Mouse (Mus musculus): ENCODE data around the gene 2310061I04Rik.

Gene 2310061I04Rik

DNA sequence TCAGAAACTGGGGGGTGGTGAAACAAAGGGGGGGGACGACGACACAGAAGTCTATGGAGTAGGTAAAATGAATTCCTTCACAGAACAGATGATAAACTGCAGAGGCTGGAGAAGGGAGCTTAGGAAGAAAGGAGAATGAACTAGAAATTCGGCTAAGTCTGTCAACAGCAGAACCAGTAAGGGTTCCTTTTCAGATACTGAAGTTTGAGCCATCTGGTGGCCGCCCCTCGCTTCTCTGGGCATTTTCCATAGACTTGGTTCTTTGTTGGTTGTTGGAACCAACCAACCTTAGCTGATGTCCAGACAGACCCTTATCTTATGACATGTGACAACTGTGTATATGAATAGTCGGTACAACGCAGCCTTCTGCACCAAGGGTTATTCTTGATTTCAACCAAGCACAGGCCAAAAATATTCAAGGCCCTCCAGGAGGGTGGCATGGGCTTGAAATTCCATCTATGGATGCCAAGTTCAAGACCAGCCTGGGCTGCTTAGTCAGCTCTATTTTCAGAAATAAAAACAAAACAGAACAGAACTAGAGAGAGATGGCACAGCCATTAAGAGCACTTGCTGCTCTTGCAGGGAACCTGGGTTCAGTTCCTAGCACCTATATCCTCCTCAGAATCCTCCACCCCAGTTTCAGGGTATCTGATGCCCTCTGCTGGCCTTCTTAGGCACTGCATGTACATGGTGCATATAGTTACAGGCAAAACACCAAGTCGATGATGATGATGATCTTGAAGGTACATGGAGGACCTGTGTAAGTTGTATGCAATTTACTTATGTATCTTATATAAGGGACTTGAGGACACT is 26.1 kb downstream of the 2310061I04Rik start:
- intact Hi-C loops (cut with DNase I) = loop anchor here (5.0 kb wide), 2 partner anchors 36 to 134 kb away; no protein-coding TSS in a partner anchor

DNA sequence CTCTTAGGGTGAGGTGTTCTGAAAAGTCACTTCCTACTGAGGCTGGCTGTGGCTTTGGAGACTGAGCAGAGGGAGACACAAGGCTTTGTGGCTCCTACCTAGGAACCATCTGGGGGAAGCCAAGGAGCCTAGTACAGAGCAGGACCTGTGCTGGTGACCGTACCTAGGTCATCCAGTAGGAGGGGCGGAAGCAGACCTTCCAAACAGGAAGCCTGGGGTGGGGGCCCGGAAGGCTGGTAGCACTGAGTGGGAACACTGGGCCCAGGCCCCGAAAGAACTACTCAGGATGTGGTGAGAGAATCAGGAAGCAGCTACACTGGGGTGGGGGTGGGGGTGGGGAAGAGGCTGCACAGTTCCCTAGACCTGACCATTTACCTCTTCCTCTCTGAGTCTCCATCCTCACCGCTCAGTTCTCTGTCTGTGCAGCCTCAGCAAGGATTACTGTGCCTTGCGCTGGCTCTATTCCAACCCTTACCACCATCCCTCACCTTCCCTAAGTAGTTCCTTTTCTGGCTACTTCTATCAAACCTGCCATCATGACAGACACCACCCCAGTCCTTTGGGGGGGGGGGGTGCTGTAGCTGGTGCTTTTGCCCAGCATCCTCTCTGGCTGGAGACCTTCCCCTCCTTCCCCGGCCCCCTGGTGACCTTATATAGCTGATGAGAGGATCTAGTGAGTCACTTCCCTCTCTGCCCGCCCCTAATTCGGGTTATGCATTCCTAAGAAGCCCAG is 26.9 kb downstream of the 2310061I04Rik start:
- intact Hi-C loops (cut with DNase I) = loop anchor here (5.0 kb wide), 2 partner anchors 37 to 133 kb away; no protein-coding TSS in a partner anchor

- intact Hi-C loops (cut with DNase I) = loop anchor here (5.0 kb wide), 2 partner anchors 38 to 132 kb away; no protein-coding TSS in a partner anchor
Measured at GRCm38 (mm10) chr17:35869346-35870067, 27.7 kb downstream of the 2310061I04Rik start.

GRCm38 (mm10) chr17:35868961-35869345 is 28.3 kb downstream of the 2310061I04Rik start:
- intact Hi-C loops (cut with DNase I) = no loop called here

- intact Hi-C loops (cut with DNase I) = no loop called here
Measured at GRCm38 (mm10) chr17:35868165-35868820, 28.9 kb downstream of the 2310061I04Rik start.

DNA sequence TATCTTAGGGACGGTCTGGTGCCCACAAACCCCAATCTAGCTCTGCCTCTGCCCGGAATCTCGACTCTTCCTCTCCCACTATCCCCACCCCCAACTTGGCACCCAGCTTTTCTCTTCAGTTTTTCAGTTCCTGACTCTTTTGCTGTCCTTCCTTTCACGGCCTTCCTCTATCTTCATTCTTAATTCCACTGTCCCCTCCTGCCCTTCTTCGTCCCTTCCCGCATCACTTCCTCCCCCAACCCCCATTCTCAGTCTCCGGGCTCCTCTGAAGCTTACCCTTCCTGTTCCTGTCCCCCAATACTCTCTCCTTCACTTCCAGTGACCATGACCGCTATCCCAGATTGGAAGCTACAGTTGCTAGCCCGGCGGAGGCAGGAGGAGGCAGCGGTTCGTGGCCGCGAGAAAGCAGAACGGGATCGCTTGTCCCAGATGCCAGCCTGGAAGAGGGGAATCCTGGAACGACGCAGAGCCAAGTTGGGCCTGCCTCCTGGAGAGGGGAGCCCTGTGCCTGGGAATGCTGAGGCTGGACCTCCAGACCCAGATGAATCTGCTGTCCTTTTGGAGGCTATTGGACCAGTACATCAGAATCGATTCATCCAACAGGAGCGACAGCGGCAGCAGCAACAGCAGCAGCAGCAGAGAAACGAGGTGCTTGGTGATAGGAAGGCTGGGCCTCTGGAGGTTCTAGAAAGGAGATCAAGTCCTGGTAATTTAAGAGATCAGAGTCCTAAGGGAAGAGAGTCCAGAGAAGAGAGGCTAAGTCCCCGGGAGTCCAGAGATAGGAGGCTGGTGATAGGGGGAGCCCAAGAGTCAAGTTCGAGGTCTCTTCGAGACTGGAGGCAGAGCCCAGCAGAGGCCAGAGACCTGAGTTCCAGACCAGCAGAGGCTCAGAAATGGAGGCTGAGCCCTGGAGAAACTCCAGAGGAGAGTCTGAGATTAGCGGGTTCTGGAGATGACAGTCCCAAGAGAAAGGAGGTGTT is 30.0 kb downstream of the 2310061I04Rik start:
- intact Hi-C loops (cut with DNase I) = no loop called here

DNA sequence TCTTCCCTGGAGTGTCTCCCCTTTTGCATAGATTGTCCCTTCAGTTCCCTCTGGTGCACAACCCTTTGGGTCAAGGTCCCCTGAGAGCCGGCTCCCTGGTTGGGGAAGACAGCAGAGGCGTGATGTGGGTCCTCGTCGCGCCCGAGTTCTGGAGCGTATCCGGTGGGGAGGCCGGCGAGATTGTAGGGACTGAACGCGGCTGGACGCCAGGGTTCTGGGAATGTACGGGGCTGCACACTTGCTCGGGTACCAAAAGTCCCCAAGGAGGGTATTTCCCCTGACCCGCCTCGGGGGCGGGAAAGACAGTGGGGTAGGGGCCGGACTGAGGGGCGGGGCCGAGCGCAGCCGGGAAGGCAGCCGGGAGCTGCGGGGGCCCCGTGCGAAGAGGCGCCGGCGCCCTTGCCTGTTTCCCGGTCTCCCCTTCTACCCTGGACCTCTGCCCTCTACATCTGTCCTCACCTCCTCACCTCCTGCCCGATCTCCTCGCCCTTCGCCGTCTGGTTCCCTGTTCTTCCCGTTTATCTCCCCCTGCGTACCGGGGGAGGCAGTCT is 30.9 kb downstream of the 2310061I04Rik start:
- intact Hi-C loops (cut with DNase I) = no loop called here

GRCm38 (mm10) chr17:35865481-35866280 is 31.6 kb downstream of the 2310061I04Rik start, which contains the start of gene Ppp1r18:
TSS of gene Ppp1r18 (plus strand) at chr17:35865593.
- intact Hi-C loops (cut with DNase I) = no loop called here

DNA sequence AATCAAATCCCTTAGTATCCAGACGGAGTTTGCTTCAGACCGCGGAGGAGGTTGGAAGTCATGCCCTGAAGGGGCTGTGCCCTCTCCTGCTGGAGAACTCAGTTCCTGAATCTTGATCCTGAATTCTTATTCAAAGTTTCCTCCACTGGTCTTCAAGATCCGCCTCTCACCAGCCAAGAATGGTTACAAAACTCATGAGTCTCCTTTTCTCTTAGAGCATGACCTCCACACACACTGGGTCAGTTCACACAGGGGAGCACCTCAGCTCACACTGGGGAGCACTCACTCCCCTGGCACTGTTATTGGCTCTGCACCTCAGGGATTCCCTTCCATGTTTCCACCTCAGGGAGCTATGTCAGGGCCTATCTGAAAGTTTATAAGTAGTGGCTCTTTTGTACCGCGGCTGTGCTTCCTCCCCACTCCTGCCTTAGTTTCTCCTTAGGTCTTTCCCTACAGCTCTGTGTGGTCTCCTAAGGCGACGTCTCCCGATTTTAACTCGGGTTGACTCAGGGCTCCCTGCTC is 32.3 kb downstream of the 2310061I04Rik start:
- intact Hi-C loops (cut with DNase I) = no loop called here

GRCm38 (mm10) chr17:35861198-35861857 is 35.9 kb downstream of the 2310061I04Rik start, which contains the start of gene Nrm:
TSS of gene Nrm (plus strand) at chr17:35861318.
- intact Hi-C loops (cut with DNase I) = no loop called here

DNA sequence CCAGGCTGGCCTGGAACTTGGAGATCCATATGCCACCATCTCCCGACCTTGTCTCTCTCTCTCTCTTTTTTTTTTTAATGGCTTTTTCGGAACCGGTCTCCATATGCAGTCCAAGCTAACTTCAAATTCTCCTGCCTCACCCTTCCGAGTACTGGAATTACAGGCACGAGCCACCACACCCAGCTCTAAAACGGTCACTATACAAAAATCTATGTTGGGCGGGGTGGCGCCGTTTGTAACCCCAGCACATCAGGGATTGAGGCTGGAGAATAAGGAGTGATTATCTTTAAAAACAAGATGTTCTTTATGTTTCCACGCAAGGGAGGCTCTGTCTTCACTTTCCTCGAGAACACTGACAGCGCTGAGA is 36.4 kb downstream of the 2310061I04Rik start:
- intact Hi-C loops (cut with DNase I) = no loop called here

GRCm38 (mm10) chr17:35859835-35860234 is 37.4 kb downstream of the 2310061I04Rik start:
- intact Hi-C loops (cut with DNase I) = no loop called here

- intact Hi-C loops (cut with DNase I) = no loop called here
Measured at GRCm38 (mm10) chr17:35859371-35859770, 37.9 kb downstream of the 2310061I04Rik start.

DNA sequence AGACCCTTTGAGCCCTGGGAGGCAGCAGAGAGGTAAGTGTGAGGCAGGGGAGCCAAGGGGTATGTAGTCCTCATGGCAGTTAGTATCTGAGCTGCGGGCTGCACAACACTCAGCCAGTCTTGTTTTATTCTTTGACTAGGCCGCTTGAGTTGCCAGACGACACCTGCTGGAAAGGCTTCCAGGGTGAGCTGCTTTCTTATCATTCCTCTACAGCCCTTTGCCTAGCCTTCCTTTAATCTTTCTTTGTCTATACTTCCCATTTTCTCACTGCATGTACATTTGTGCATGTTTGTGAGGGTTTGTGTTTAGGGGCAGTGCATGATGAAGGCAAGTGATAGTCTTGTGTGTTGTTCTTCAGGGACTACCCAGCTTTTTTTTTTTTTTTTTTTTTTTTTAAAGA is 46.3 kb downstream of the 2310061I04Rik start:
- intact Hi-C loops (cut with DNase I) = no loop called here

- intact Hi-C loops (cut with DNase I) = no loop called here
Measured at GRCm38 (mm10) chr17:35848112-35848511, 49.1 kb downstream of the 2310061I04Rik start.

GRCm38 (mm10) chr17:35843514-35843913 is 53.7 kb downstream of the 2310061I04Rik start:
- intact Hi-C loops (cut with DNase I) = no loop called here

All from adrenal gland (tissue).